Mouse (Mus musculus) forebrain, postnatal 0 days (tissue): ENCODE data around the gene Kif19a. TPM values are rescaled to one million over a fixed set of nuclear protein-coding genes. Genes with fewer than 3 reads are reported as not detected.
A peak's percentile ranks its signal among the peaks of the same experiment; 100 is the strongest.

Experiments used
- ATAC-seq: fragments of 200-750 bp; cut with Nextera tagmentation; 2 replicates; pipeline ENCODE4 v1.8.0; 2017; ENCODE audit warnings: mild to moderate bottlenecking, moderate library complexity
- DNase-seq: peaks from one replicate; pipeline ENCODE4 v3.0.0-alpha.2; 2015
- H3K27ac ChIP-seq: fragments of 300-500 bp; sonication (generic); 2 replicates; pipeline ENCODE4 v1.5.1; 2014; ENCODE audit warnings: low read depth, mild to moderate bottlenecking, antibody characterized with exemption, low read length, moderate library complexity, mixed read lengths
- H3K27me3 ChIP-seq: fragments of 300-500 bp; sonication (generic); 2 replicates; pipeline ENCODE4 v1.6.1; 2014; ENCODE audit warnings: mild to moderate bottlenecking, low read length, mixed read lengths; ENCODE audit not compliant: insufficient read depth
- H3K36me3 ChIP-seq: fragments of 300-500 bp; sonication (generic); 2 replicates; pipeline ENCODE4 v1.6.1; 2014; ENCODE audit warnings: mild to moderate bottlenecking, moderate library complexity; ENCODE audit not compliant: insufficient read depth
- H3K4me1 ChIP-seq: fragments of 300-500 bp; sonication (generic); 2 replicates; pipeline ENCODE4 v1.6.1; 2014; ENCODE audit warnings: antibody characterized with exemption; ENCODE audit not compliant: insufficient read depth
- H3K4me2 ChIP-seq: fragments of 300-500 bp; sonication (generic); 2 replicates; pipeline ENCODE4 v1.6.1; 2014; ENCODE audit warnings: low read depth, mild to moderate bottlenecking, moderate library complexity
- H3K4me3 ChIP-seq: fragments of 300-500 bp; sonication (generic); 2 replicates; pipeline ENCODE4 v1.5.1; 2014; ENCODE audit warnings: low read depth, low read length, mixed read lengths
- H3K9ac ChIP-seq: fragments of 300-500 bp; sonication (generic); 2 replicates; pipeline ENCODE4 v1.6.1; 2014; ENCODE audit warnings: mild to moderate bottlenecking
- H3K9me3 ChIP-seq: fragments of 300-500 bp; sonication (generic); 2 replicates; pipeline ENCODE4 v1.6.1; 2016; ENCODE audit warnings: low read length
- CTCF ChIP-seq: sonication (generic); IDR thresholded peaks from 2 replicates; pipeline ENCODE4 v1.5.1; 2016; ENCODE audit warnings: antibody characterized with exemption, control low read depth, low read depth
- WGBS: fragments of 180-500 bp; shearing (Covaris S2); extraction: QIAGEN DNeasy Blood & Tissue Kit; methylation state at CpG from one replicate; pipeline ENCODE4 v1.1.7; 2014; 5-methylcytosine and 5-hydroxymethylcytosine counted together
- polyA plus RNA-seq: library from polyadenylated mRNA; unstranded; fragments of >200 nt; fragmentation: Nextera tagmentation; extraction: Ambion mirVana; gene quantifications from 2 replicates; pipeline ENCODE4 v1.2.1, GENCODE M21; 2015
- total RNA-seq: library from RNA; depleted of rRNA; stranded (reverse); fragments of >200 nt; gene quantifications from 2 replicates; pipeline ENCODE4 v1.2.3, GENCODE M21; 2014; rRNA removed

Kif19a gene
- total and polyA plus RNA-seq, 2 experiments from 2014 or later: 0.57 to 3.2 TPM

- Histone ChIP-seq H3K36me3 (no peaks in the 10 kb centered on the region), H3K27ac (no peak overlapping the region), H3K4me2 (no peak overlapping the region), H3K27me3 (no peaks in the 10 kb centered on the region), H3K4me1 (peaks cover 16% of the 10 kb centered on the region), H3K4me3 (no peak overlapping the region), H3K9ac (no peak overlapping the region), H3K9me3 (no peaks in the 10 kb centered on the region)
- TF ChIP-seq CTCF: no peak
- WGBS: 75% methylated on average over 5 of the region's 5 CpGs
- ATAC-seq (no peak), DNase-seq (no peak)
These were observed 61.5 kb downstream of the Kif19a start for GRCm38 (mm10) chr11:114826686-114827085.

DNA sequence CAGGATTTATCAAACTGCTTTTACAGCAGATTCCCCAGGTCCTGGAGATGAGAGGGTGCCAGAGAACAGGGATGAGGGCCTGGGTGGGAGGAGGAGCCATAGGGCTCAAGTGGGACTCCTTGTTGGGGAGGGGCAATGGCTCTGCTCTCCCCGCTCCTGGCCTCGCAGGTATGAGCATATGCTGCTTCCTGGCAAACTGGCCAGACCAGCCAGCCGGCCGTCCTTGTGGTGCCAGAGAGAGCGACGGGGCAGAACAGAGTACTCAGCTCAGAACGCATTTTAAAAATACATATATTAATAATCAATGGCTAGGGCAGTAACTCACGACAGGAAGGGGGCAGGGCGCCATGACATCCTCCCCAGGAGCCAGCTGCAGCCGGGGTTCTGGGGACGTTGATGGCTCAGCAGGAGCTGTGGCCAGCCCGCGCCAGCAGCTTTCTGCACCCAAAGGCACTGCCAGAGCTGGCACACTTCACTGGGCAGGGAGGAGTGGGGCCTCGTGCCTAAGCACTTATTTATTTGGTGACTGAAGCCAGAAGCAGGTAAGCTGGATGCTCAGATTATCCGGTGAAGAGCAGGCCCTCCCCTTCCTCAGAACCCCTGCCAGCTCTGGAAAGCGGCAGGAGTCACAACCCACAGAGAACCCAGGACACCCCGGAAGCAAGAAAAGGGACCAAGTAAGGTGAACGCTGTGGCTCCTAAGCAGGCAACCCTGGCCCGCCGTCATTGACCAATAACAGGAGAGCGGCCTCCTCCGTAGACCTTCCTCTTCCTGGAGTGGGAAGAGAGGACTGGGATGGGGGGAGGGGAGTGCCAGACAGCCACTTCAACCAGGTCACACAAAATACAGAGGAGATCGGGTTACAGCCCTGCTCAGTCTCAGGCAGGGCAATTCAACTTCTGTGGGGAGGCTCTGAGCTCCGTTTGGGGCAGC lies 64.6 kb downstream of the Kif19a start:
- Histone ChIP-seq H3K4me1 (peaks cover 9% of the 10 kb centered on the region; the same call in 1 of the 2 replicates), H3K36me3 (no peaks in the 10 kb centered on the region), H3K4me3 (no peak overlapping the region), H3K9me3 (no peaks in the 10 kb centered on the region), H3K4me2 (peak overlapping the region; percentile 28), H3K27ac (no peak overlapping the region), H3K9ac (0 out of 2 replicates have a peak overlapping the region, but pooled peaks have one; percentile 22), H3K27me3 (no peaks in the 10 kb centered on the region)
- peak; percentile 31 for DNase-seq
- WGBS: 9% methylated on average over 24 of the region's 24 CpGs
- TF ChIP-seq CTCF: no peak
- peak; percentile 48; the same call in 1 of the 2 replicates for ATAC-seq

DNA sequence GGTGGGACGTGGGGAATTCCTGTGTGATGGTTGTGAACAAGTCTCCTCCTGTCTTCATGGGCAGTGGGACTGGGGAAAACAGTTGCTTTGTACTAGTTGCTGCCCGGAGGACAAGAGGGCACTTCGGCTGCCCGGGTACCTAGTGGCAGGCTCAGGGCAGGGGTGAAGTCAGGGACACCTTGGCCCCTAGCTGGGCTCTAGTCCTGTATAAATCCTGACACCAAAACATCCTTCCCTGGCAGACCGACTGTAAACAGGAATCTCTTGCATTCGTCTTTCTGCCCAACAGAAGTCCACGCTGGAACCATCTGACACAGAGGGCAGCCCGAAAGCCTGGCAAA lies 65.2 kb downstream of the Kif19a start:
- Histone ChIP-seq H3K4me2 (peak overlapping the region; percentile 28), H3K27me3 (no peaks in the 10 kb centered on the region), H3K4me3 (no peak overlapping the region), H3K9ac (no peak overlapping the region), H3K27ac (no peak overlapping the region), H3K36me3 (no peaks in the 10 kb centered on the region), H3K9me3 (no peaks in the 10 kb centered on the region), H3K4me1 (peaks cover 9% of the 10 kb centered on the region; the same call in 1 of the 2 replicates)
- 17% methylated on average over 8 of the region's 8 CpGs for WGBS
- no peak for TF ChIP-seq CTCF
- no peak for ATAC-seq
- no peak for DNase-seq

GRCm38 (mm10) chr11:114833166-114833565 lies 68.0 kb downstream of the Kif19a start:
- Histone ChIP-seq H3K4me3 (no peak overlapping the region), H3K9me3 (no peaks in the 10 kb centered on the region), H3K4me1 (peaks cover 9% of the 10 kb centered on the region; the same call in 1 of the 2 replicates), H3K27me3 (no peaks in the 10 kb centered on the region), H3K36me3 (no peaks in the 10 kb centered on the region), H3K4me2 (no peak overlapping the region), H3K9ac (no peak overlapping the region), H3K27ac (no peak overlapping the region)
- ATAC-seq (peak; percentile 54; the same call in 1 of the 2 replicates), DNase-seq (peak; percentile 45)
- TF ChIP-seq CTCF: no peak
- WGBS: 53% methylated on average over 5 of the region's 5 CpGs

Other genes starting within 250 kb of the Kif19a start
- 1,173 and 2,728 TPM in 2 replicates for gene Rpl38, start 96.9 kb upstream of the Kif19a start, total RNA-seq
- gene Rpl38, start 96.9 kb upstream of the Kif19a start, polyA plus RNA-seq: 1,003 and 1,434 TPM in 2 replicates
- gene Ttyh2, start 90.0 kb upstream of the Kif19a start, total RNA-seq: 26.6 and 29.9 TPM in 2 replicates
- 24.4 and 26.4 TPM in 2 replicates for gene Ttyh2, start 90.0 kb upstream of the Kif19a start, polyA plus RNA-seq
- 4.7 and 8.9 TPM in 2 replicates for gene Dnaic2, start 38.0 kb upstream of the Kif19a start, total RNA-seq
- 3.1 and 4.4 TPM in 2 replicates for gene Dnaic2, start 38.0 kb upstream of the Kif19a start, polyA plus RNA-seq
- 28.2 and 29.1 TPM in 2 replicates for gene Btbd17, start 30.6 kb downstream of the Kif19a start, total RNA-seq
- gene Btbd17, start 30.6 kb downstream of the Kif19a start, polyA plus RNA-seq: 12.0 and 20.1 TPM in 2 replicates
- gene Gpr142, start 33.5 kb downstream of the Kif19a start, total RNA-seq: not detected in 2 replicates
- gene Gpr142, start 33.5 kb downstream of the Kif19a start, polyA plus RNA-seq: not detected in 2 replicates
- 4.4 and 7.9 TPM in 2 replicates for gene Gprc5c, start 85.8 kb downstream of the Kif19a start, total RNA-seq
- 5.5 and 5.8 TPM in 2 replicates for gene Gprc5c, start 85.8 kb downstream of the Kif19a start, polyA plus RNA-seq
- 0.86 and 1.0 TPM in 2 replicates for gene Cd300a, start 124.7 kb downstream of the Kif19a start, total RNA-seq
- gene Cd300a, start 124.7 kb downstream of the Kif19a start, polyA plus RNA-seq: 1.1 and 1.4 TPM in 2 replicates
- not detected in 2 replicates for gene Cd300lb, start 169.0 kb downstream of the Kif19a start, total RNA-seq
- gene Cd300lb, start 169.0 kb downstream of the Kif19a start, polyA plus RNA-seq: not detected in 2 replicates
- gene Cd300c, start 203.8 kb downstream of the Kif19a start, total RNA-seq: not detected in 2 replicates
- gene Cd300c, start 203.8 kb downstream of the Kif19a start, polyA plus RNA-seq: not detected in 2 replicates
- gene Cd300ld, start 224.5 kb downstream of the Kif19a start, total RNA-seq: 0.10 TPM in 1 of 2 replicates, not detected in the other
- 0.06 TPM in 1 of 2 replicates, not detected in the other for gene Cd300ld, start 224.5 kb downstream of the Kif19a start, polyA plus RNA-seq
- 1.5 TPM in 2 replicates for gene Cd300c2, start 236.5 kb downstream of the Kif19a start, total RNA-seq
- 2.5 and 2.8 TPM in 2 replicates for gene Cd300c2, start 236.5 kb downstream of the Kif19a start, polyA plus RNA-seq